Mouse (Mus musculus): ENCODE results near the gene Nxnl2.

- TF ChIP-seq POLR2A (IDR thresholded peaks at IDR 0.05; ENCODE audit: low read depth, low read length) (no peak), CTCF (IDR thresholded peaks at IDR 0.05; ENCODE audit: extremely low read depth, insufficient read length, insufficient replicate concordance, low read depth, low read length) (no peak)
Observed at GRCm38 (mm10) chr13:51208378-51209100, 37.7 kb downstream of the Nxnl2 start.
